Mouse (Mus musculus) heart, embryonic 16.5 days (tissue): Measurements from ENCODE around the gene Tspan18. TPM values are rescaled to one million over a fixed set of nuclear protein-coding genes. Genes with fewer than 3 reads are reported as not detected.
A peak's percentile ranks its signal among the peaks of the same experiment; 100 is the strongest.

Experiments
- ATAC-seq: fragments of 200-750 bp; cut with Nextera tagmentation; replicated peaks from 2 replicates; pipeline ENCODE4 v1.8.0; 2017; ENCODE audit warnings: moderate number of reproducible peaks; ENCODE audit not compliant: insufficient read depth, low FRiP score; ENCODE audit errors: extremely low read depth
- H3K27ac ChIP-seq: fragments of 300-500 bp; sonication (generic); 2 replicates; pipeline ENCODE4 v1.5.1; 2014; ENCODE audit warnings: mild to moderate bottlenecking, low read length, control low read depth, moderate library complexity
- H3K27me3 ChIP-seq: fragments of 300-500 bp; sonication (generic); 2 replicates; pipeline ENCODE4 v1.6.1; 2014; ENCODE audit warnings: low read length, mixed read lengths; ENCODE audit not compliant: control insufficient read depth, insufficient read depth
- H3K36me3 ChIP-seq: fragments of 300-500 bp; sonication (generic); 2 replicates; pipeline ENCODE4 v1.6.1; 2014; ENCODE audit not compliant: control insufficient read depth, insufficient read depth
- H3K4me1 ChIP-seq: fragments of 300-500 bp; sonication (generic); 2 replicates; pipeline ENCODE4 v1.6.1; 2014; ENCODE audit warnings: low read length, mixed read lengths; ENCODE audit not compliant: control insufficient read depth, insufficient read depth
- H3K4me2 ChIP-seq: fragments of 300-500 bp; sonication (generic); 2 replicates; pipeline ENCODE4 v1.6.1; 2014; ENCODE audit warnings: low read depth, mild to moderate bottlenecking, control low read depth, low read length
- H3K4me3 ChIP-seq: fragments of 300-500 bp; sonication (generic); 2 replicates; pipeline ENCODE4 v1.5.1; 2014; ENCODE audit warnings: mild to moderate bottlenecking, control low read depth, low read length
- H3K9ac ChIP-seq: fragments of 300-500 bp; sonication (generic); 2 replicates; pipeline ENCODE4 v1.6.1; 2014; ENCODE audit warnings: low read length, control low read depth
- H3K9me3 ChIP-seq: fragments of 300-500 bp; sonication (generic); replicated peaks from 2 replicates; pipeline ENCODE4 v1.6.1; 2016; ENCODE audit warnings: low read length; ENCODE audit not compliant: control insufficient read depth
- WGBS: fragments of 180-500 bp; shearing (Covaris S2); extraction: QIAGEN DNeasy Blood & Tissue Kit; methylation state at CpG from one replicate; pipeline ENCODE4 v1.1.7; 2014; 5-methylcytosine and 5-hydroxymethylcytosine counted together
- polyA plus RNA-seq: library from polyadenylated mRNA; unstranded; fragments of >200 nt; fragmentation: Nextera tagmentation; extraction: Ambion mirVana; gene quantifications from 2 replicates; pipeline ENCODE4 v1.2.1, GENCODE M21; 2015

The Tspan18 gene
- polyA plus RNA-seq, 1 experiment from 2014 or later: 33.9 TPM

- Histone ChIP-seq H3K27ac (peak overlapping the region; percentile 85; the same call in 1 of the 2 replicates), H3K4me3 (peak overlapping the region; percentile 81), H3K9me3 (no peaks in the 10 kb centered on the region; the same call in 1 of the 2 replicates), H3K36me3 (no peaks in the 10 kb centered on the region), H3K4me1 (peaks cover 43% of the 10 kb centered on the region), H3K4me2 (peak overlapping the region; percentile 97), H3K27me3 (no peaks in the 10 kb centered on the region), H3K9ac (peak overlapping the region; percentile 2; the same call in 1 of the 2 replicates)
- no peak for ATAC-seq
- WGBS: 54% methylated on average over 4 of the region's 4 CpGs
These were observed 2.0 kb downstream of the Tspan18 start for GRCm38 (mm10) chr2:93332277-93332676.

DNA sequence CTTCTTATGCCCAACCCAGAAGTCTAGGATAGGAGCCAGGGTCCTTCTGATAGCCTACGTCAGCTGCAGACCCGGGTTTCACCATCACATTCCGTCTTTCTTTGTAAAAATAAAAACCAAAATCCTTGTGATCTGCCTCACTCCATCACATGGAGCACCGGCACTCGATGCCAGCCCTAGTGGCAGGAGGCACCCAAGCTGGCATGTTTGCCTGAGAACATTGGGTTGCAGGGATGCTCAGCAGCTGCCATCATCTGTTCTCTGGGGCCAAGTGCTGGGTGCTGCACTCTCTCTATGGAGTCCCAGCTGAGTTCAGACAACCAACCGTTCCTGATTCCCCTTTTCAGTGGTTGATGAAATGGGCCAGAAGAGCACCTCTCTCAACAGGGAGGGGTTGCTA, 3.2 kb downstream of the Tspan18 start:
- Histone ChIP-seq H3K4me1 (peaks cover 48% of the 10 kb centered on the region), H3K27ac (no peak overlapping the region), H3K4me3 (0 out of 2 replicates have a peak overlapping the region, but pooled peaks have one; percentile 0)

DNA sequence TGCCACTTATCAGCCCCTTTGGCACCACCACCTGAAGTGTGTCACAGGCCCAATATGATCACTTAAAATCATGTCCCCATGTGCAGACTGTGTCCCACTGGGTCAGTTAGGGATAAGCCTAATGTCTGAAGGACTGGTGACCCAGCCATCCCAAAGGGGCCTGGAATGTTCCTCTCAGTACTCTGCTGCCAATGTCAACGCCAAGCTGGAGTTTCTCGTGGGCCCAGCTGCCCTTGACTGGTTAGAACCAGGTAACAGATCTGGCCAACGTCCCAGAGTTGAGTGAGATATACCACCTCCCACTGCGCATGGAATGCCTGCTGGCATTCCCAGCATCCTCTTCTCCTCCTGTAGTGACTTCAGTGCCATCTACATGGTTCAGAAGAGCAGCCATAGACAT, 5.2 kb downstream of the Tspan18 start:
- ATAC-seq: no peak; the same call in 1 of the 2 replicates
- WGBS: 32% methylated on average over 4 of the region's 4 CpGs
- Histone ChIP-seq H3K4me3 (no peak overlapping the region), H3K9ac (no peak overlapping the region), H3K27ac (peak overlapping the region; percentile 40; the same call in 1 of the 2 replicates), H3K9me3 (no peaks in the 10 kb centered on the region), H3K4me1 (peaks cover 62% of the 10 kb centered on the region), H3K4me2 (no peak overlapping the region), H3K36me3 (no peaks in the 10 kb centered on the region), H3K27me3 (no peaks in the 10 kb centered on the region)

More for the DNA sequence above, 3.2 kb downstream of the Tspan18 start:
- Histone ChIP-seq H3K27me3 (no peaks in the 10 kb centered on the region), H3K36me3 (no peaks in the 10 kb centered on the region), H3K4me2 (peak overlapping the region; percentile 97), H3K9ac (no peak overlapping the region), H3K9me3 (no peaks in the 10 kb centered on the region)
- ATAC-seq: no peak
- 77% methylated on average over 6 of the region's 6 CpGs for WGBS

- no peaks in the 10 kb centered on the region for H3K27me3 ChIP-seq
- peaks cover 9% of the 10 kb centered on the region for H3K36me3 ChIP-seq
- 0 out of 2 replicates have a peak overlapping the region, but pooled peaks have one; percentile 4 for H3K27ac ChIP-seq
- H3K9ac ChIP-seq: no peak overlapping the region
- peaks cover 5% of the 10 kb centered on the region; the same call in 1 of the 2 replicates for H3K9me3 ChIP-seq
- no peak for ATAC-seq
- no peak overlapping the region for H3K4me3 ChIP-seq
- H3K4me1 ChIP-seq: peaks cover 59% of the 10 kb centered on the region
- 57% methylated on average over 7 of the region's 7 CpGs for WGBS
- H3K4me2 ChIP-seq: no peak overlapping the region
These were observed 6.3 kb downstream of the Tspan18 start for GRCm38 (mm10) chr2:93327915-93328555.

DNA sequence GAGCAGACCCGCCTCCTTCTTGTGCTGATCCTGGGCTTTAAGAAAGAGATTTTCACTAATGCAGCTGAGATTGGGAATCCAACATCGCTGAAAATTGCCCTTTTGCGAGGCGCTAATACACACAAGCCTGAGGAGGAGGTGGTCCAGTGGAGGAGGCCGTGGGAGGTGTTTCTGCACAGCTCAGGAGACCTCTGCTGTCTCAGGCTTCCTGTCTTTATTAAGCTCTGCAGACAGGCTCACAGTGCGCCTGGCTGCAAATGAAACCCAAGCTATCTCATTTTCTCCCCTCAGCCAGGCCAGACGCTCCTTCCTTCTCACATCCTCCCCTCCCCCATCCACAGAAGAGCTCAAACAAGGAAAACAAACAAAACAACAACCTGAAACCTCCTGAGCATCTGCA, 9.6 kb downstream of the Tspan18 start:
- H3K4me3 ChIP-seq: no peak overlapping the region
- 39% methylated on average over 7 of the region's 7 CpGs for WGBS
- H3K9me3 ChIP-seq: peaks cover 5% of the 10 kb centered on the region; the same call in 1 of the 2 replicates
- H3K27ac ChIP-seq: peak overlapping the region; percentile 30; the same call in 1 of the 2 replicates
- H3K36me3 ChIP-seq: peaks cover 12% of the 10 kb centered on the region
- no peak for ATAC-seq
- peaks cover 47% of the 10 kb centered on the region for H3K4me1 ChIP-seq
- no peak overlapping the region for H3K4me2 ChIP-seq
- H3K9ac ChIP-seq: peak overlapping the region; percentile 47
- H3K27me3 ChIP-seq: no peaks in the 10 kb centered on the region

DNA sequence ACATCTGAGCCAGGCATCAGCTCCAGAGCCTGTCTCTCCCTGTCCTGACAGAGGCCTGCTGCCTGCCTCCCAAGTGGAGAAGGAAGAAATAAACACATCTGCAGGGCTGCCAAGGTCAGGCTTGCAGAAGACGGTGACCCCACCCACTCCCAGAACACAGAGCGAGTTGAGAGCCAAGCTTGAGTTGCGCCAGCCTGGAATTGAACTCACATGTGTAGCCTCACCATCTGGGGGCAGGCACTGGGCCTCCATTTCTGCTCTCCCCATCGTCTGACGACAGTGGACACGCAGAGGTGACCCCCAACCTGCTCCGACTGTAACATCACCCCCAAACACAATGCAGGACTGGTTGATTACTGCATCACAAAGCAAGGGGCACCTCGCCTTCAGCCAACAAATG, 12.4 kb downstream of the Tspan18 start:
- no peaks in the 10 kb centered on the region for H3K27me3 ChIP-seq
- WGBS: 58% methylated on average over 8 of the region's 8 CpGs
- H3K4me3 ChIP-seq: no peak overlapping the region
- H3K9ac ChIP-seq: no peak overlapping the region
- peaks cover 5% of the 10 kb centered on the region; the same call in 1 of the 2 replicates for H3K9me3 ChIP-seq
- no peak overlapping the region for H3K4me2 ChIP-seq
- ATAC-seq: no peak
- peak overlapping the region; percentile 37 for H3K27ac ChIP-seq
- H3K36me3 ChIP-seq: peaks cover 12% of the 10 kb centered on the region
- H3K4me1 ChIP-seq: peaks cover 36% of the 10 kb centered on the region

DNA sequence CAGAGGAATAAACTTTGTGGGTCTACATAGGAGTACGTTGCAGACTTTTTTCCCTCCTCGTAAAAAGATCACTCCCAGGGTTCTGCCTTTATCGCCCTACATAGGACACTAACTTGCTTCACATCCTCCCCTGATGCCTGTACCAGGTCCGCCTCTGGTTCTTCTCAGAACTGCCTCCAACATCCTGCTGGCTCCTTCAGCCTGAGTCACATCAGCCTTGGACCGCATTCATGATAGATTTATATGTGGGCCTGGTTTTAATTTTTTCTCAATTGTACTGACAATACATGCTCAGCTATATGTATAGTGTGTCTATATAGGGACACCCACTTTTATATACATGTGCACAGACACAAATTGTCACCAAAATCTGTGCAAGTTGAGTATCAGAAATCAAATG, 14.0 kb downstream of the Tspan18 start:
- WGBS: 78% methylated on average over 5 of the region's 5 CpGs
- H3K27ac ChIP-seq: no peak overlapping the region
- H3K9me3 ChIP-seq: peaks cover 5% of the 10 kb centered on the region; the same call in 1 of the 2 replicates
- no peak overlapping the region for H3K4me3 ChIP-seq
- no peak overlapping the region for H3K9ac ChIP-seq
- ATAC-seq: no peak
- H3K27me3 ChIP-seq: no peaks in the 10 kb centered on the region
- peaks cover 12% of the 10 kb centered on the region for H3K36me3 ChIP-seq
- no peak overlapping the region for H3K4me2 ChIP-seq
- H3K4me1 ChIP-seq: peaks cover 31% of the 10 kb centered on the region

- no peak overlapping the region for H3K4me2 ChIP-seq
- H3K9ac ChIP-seq: no peak overlapping the region
- H3K4me3 ChIP-seq: no peak overlapping the region
- H3K27me3 ChIP-seq: no peaks in the 10 kb centered on the region
- peaks cover 5% of the 10 kb centered on the region; the same call in 1 of the 2 replicates for H3K9me3 ChIP-seq
- peaks cover 25% of the 10 kb centered on the region for H3K4me1 ChIP-seq
- H3K36me3 ChIP-seq: peaks cover 12% of the 10 kb centered on the region
- 64% methylated on average over 7 of the region's 7 CpGs for WGBS
- no peak overlapping the region for H3K27ac ChIP-seq
- ATAC-seq: no peak
These were observed 14.7 kb downstream of the Tspan18 start for GRCm38 (mm10) chr2:93319598-93319997.

DNA sequence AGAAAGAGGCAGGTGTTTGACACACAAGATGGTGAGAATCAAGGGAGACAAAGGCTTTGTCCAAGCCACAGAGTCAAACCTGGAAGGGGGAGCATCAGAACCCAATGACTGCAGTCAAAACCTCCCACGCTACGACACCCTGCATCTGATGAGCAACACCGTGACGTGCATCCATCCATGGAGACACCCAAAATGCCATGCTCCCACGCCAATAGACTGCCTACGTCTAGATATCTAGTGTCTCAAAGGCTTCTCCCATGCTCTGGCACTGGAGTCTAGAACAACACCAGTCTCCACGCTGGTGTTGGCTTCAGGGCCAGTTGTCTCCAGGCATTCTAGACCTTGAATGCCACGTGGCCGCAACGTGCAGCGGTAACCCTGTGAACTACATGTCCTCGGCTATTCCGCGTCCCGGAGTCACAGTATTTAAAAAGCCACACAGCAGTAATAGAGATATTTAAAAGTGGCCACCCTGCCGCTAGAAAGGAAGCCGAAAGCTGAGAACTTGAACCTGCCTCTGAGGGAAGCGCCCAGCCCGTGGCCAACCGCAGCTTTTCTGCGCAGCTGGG, 15.4 kb downstream of the Tspan18 start:
- Histone ChIP-seq H3K4me2 (no peak overlapping the region), H3K9ac (no peak overlapping the region), H3K27ac (no peak overlapping the region), H3K9me3 (peaks cover 5% of the 10 kb centered on the region; the same call in 1 of the 2 replicates), H3K4me1 (peaks cover 27% of the 10 kb centered on the region), H3K27me3 (no peaks in the 10 kb centered on the region), H3K4me3 (no peak overlapping the region), H3K36me3 (peaks cover 11% of the 10 kb centered on the region)
- 92% methylated on average over 21 of the region's 21 CpGs for WGBS
- no peak for ATAC-seq
